Mouse (Mus musculus): ENCODE measurements at regions not wholly inside any gene's neighbourhood (a gene's known extent, or its start where the extent isn't known, plus 50 kb on each side); places are given as distances from the start of the nearest gene placed in this dataset.

DNA sequence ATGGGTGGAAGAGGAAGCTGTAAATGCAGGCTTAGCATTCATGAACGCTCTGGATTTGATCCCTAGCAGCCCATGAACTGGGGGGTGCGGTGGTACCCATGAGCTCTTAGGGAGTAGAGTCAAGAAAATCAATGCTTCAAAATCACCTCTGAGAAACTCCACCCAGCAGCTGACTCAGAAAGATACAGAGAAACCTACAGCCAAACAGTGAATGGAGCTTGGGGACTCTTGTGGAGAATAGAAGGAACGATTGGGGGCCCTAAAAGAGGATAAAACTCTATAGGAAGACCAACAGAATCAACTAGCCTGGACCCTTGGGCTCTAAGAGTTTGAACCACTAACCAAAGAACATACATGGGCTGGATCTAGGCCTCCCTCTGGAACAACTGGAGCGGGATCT, 177.6 kb downstream of the Ube2e3 start:
- TF ChIP-seq POLR2A (IDR thresholded peaks at IDR 0.05; ENCODE audit: low read depth, low read length), result no peak
- no peak for TF ChIP-seq CTCF (conservative IDR thresholded peaks at IDR 0.05; ENCODE audit: insufficient read depth, insufficient read length, low read depth, low read length)

Data from kidney, adult 2 months (tissue).